Mouse (Mus musculus): Measurements from ENCODE around the gene Gpd1l. TPM values are rescaled to one million over a fixed set of nuclear protein-coding genes. Genes with fewer than 3 reads are reported as not detected.

Gene Gpd1l
- polyA plus RNA-seq, 1 experiment from 2014 or later = 19.5 TPM

- Histone ChIP-seq H3K27ac (ENCODE audit: low read length) (no peak overlapping the region), H3K4me3 (ENCODE audit: low read length) (no peak overlapping the region), H3K36me3 (ENCODE audit: control insufficient read depth, insufficient read depth) (no peaks in the 10 kb centered on the region), H3K4me2 (ENCODE audit: low read depth, low read length) (no peak overlapping the region), H3K9me3 (replicated peaks; ENCODE audit: control insufficient read depth, low read length) (no peaks in the 10 kb centered on the region), H3K27me3 (ENCODE audit: control insufficient read depth, insufficient read depth, low read length) (no peaks in the 10 kb centered on the region), H3K4me1 (ENCODE audit: control insufficient read depth, insufficient read depth, low read length) (no peaks in the 10 kb centered on the region), H3K9ac (ENCODE audit: low read length) (no peak overlapping the region)
- no peak for ATAC-seq (replicated peaks; ENCODE audit: extremely low read depth, insufficient read depth, low FRiP score)
- 27% methylated on average over 8 of the region's 8 CpGs for WGBS
Measured at GRCm38 (mm10) chr9:114885991-114886662, 47.7 kb downstream of the Gpd1l start.

- no peak overlapping the region for H3K27ac ChIP-seq (ENCODE audit: low read length)
Measured at GRCm38 (mm10) chr9:114885564-114885963, 48.2 kb downstream of the Gpd1l start.

GRCm38 (mm10) chr9:114881977-114882376 is 51.8 kb downstream of the Gpd1l start:
- ATAC-seq (replicated peaks; ENCODE audit: extremely low read depth, insufficient read depth, low FRiP score) = no peak
- no peaks in the 10 kb centered on the region for H3K27me3 ChIP-seq (ENCODE audit: control insufficient read depth, insufficient read depth, low read length)
- H3K4me1 ChIP-seq (ENCODE audit: control insufficient read depth, insufficient read depth, low read length) = no peaks in the 10 kb centered on the region
- 62% methylated on average over 2 of the region's 2 CpGs for WGBS
- H3K4me2 ChIP-seq (ENCODE audit: low read depth, low read length) = no peak overlapping the region
- H3K9ac ChIP-seq (ENCODE audit: low read length) = no peak overlapping the region
- H3K36me3 ChIP-seq (ENCODE audit: control insufficient read depth, insufficient read depth) = no peaks in the 10 kb centered on the region
- H3K4me3 ChIP-seq (ENCODE audit: low read length) = no peak overlapping the region
- no peak overlapping the region for H3K27ac ChIP-seq (ENCODE audit: low read length)
- H3K9me3 ChIP-seq (replicated peaks; ENCODE audit: control insufficient read depth, low read length) = no peaks in the 10 kb centered on the region

More at GRCm38 (mm10) chr9:114885564-114885963, 48.2 kb downstream of the Gpd1l start:
- no peak overlapping the region for H3K4me3 ChIP-seq (ENCODE audit: low read length)
- H3K4me2 ChIP-seq (ENCODE audit: low read depth, low read length) = no peak overlapping the region
- no peaks in the 10 kb centered on the region for H3K27me3 ChIP-seq (ENCODE audit: control insufficient read depth, insufficient read depth, low read length)
- 70% methylated on average over 4 of the region's 4 CpGs for WGBS
- no peaks in the 10 kb centered on the region for H3K4me1 ChIP-seq (ENCODE audit: control insufficient read depth, insufficient read depth, low read length)
- H3K9ac ChIP-seq (ENCODE audit: low read length) = no peak overlapping the region
- ATAC-seq (replicated peaks; ENCODE audit: extremely low read depth, insufficient read depth, low FRiP score) = no peak
- H3K9me3 ChIP-seq (replicated peaks; ENCODE audit: control insufficient read depth, low read length) = no peaks in the 10 kb centered on the region
- H3K36me3 ChIP-seq (ENCODE audit: control insufficient read depth, insufficient read depth) = no peaks in the 10 kb centered on the region

- 52% methylated on average over 11 of the region's 11 CpGs for WGBS
- Histone ChIP-seq H3K9me3 (replicated peaks; ENCODE audit: control insufficient read depth, low read length) (no peaks in the 10 kb centered on the region), H3K4me1 (ENCODE audit: control insufficient read depth, insufficient read depth, low read length) (no peaks in the 10 kb centered on the region), H3K9ac (ENCODE audit: low read length) (no peak overlapping the region), H3K27me3 (ENCODE audit: control insufficient read depth, insufficient read depth, low read length) (no peaks in the 10 kb centered on the region), H3K4me3 (ENCODE audit: low read length) (no peak overlapping the region), H3K27ac (ENCODE audit: low read length) (no peak overlapping the region), H3K36me3 (ENCODE audit: control insufficient read depth, insufficient read depth) (no peaks in the 10 kb centered on the region), H3K4me2 (ENCODE audit: low read depth, low read length) (no peak overlapping the region)
- no peak for ATAC-seq (replicated peaks; ENCODE audit: extremely low read depth, insufficient read depth, low FRiP score)
Measured at GRCm38 (mm10) chr9:114855327-114855726, 78.5 kb downstream of the Gpd1l start.

- H3K4me2 ChIP-seq (ENCODE audit: low read depth, low read length) = no peak overlapping the region
- no peaks in the 10 kb centered on the region for H3K36me3 ChIP-seq (ENCODE audit: control insufficient read depth, insufficient read depth)
- H3K4me1 ChIP-seq (ENCODE audit: control insufficient read depth, insufficient read depth, low read length) = no peaks in the 10 kb centered on the region
- no peak overlapping the region for H3K9ac ChIP-seq (ENCODE audit: low read length)
- WGBS = 66% methylated on average over 9 of the region's 9 CpGs
- H3K9me3 ChIP-seq (replicated peaks; ENCODE audit: control insufficient read depth, low read length) = no peaks in the 10 kb centered on the region
- no peak overlapping the region for H3K4me3 ChIP-seq (ENCODE audit: low read length)
- H3K27me3 ChIP-seq (ENCODE audit: control insufficient read depth, insufficient read depth, low read length) = no peaks in the 10 kb centered on the region
- ATAC-seq (replicated peaks; ENCODE audit: extremely low read depth, insufficient read depth, low FRiP score) = no peak
- H3K27ac ChIP-seq (ENCODE audit: low read length) = no peak overlapping the region
Measured at GRCm38 (mm10) chr9:114854686-114855085, 79.1 kb downstream of the Gpd1l start.

- Histone ChIP-seq H3K27ac (ENCODE audit: low read length) (no peak overlapping the region), H3K4me1 (ENCODE audit: control insufficient read depth, insufficient read depth, low read length) (no peaks in the 10 kb centered on the region), H3K27me3 (ENCODE audit: control insufficient read depth, insufficient read depth, low read length) (no peaks in the 10 kb centered on the region), H3K4me2 (ENCODE audit: low read depth, low read length) (no peak overlapping the region), H3K9me3 (replicated peaks; ENCODE audit: control insufficient read depth, low read length) (no peaks in the 10 kb centered on the region), H3K9ac (ENCODE audit: low read length) (no peak overlapping the region), H3K36me3 (ENCODE audit: control insufficient read depth, insufficient read depth) (no peaks in the 10 kb centered on the region), H3K4me3 (ENCODE audit: low read length) (no peak overlapping the region)
- 81% methylated on average over 15 of the region's 15 CpGs for WGBS
- ATAC-seq (replicated peaks; ENCODE audit: extremely low read depth, insufficient read depth, low FRiP score) = no peak
Measured at GRCm38 (mm10) chr9:114853336-114853735, 80.5 kb downstream of the Gpd1l start.

GRCm38 (mm10) chr9:114851419-114852190 is 82.2 kb downstream of the Gpd1l start:
- ATAC-seq (replicated peaks; ENCODE audit: extremely low read depth, insufficient read depth, low FRiP score) = peak; percentile 41
- Histone ChIP-seq H3K4me2 (ENCODE audit: low read depth, low read length) (no peak overlapping the region), H3K4me1 (ENCODE audit: control insufficient read depth, insufficient read depth, low read length) (no peaks in the 10 kb centered on the region), H3K9me3 (replicated peaks; ENCODE audit: control insufficient read depth, low read length) (no peaks in the 10 kb centered on the region), H3K9ac (ENCODE audit: low read length) (no peak overlapping the region), H3K36me3 (ENCODE audit: control insufficient read depth, insufficient read depth) (no peaks in the 10 kb centered on the region), H3K4me3 (ENCODE audit: low read length) (no peak overlapping the region), H3K27ac (ENCODE audit: low read length) (no peak overlapping the region), H3K27me3 (ENCODE audit: control insufficient read depth, insufficient read depth, low read length) (no peaks in the 10 kb centered on the region)
- WGBS = 56% methylated on average over 8 of the region's 8 CpGs

Other genes starting within 250 kb of the Gpd1l start
- gene Dync1li1, start 245.2 kb downstream of the Gpd1l start, polyA plus RNA-seq (2015; fragmentation: Nextera tagmentation; extraction: Ambion mirVana) = 69.2 and 76.0 TPM in 2 replicates
- gene Cmtm6, start 202.9 kb downstream of the Gpd1l start, polyA plus RNA-seq (2015; fragmentation: Nextera tagmentation; extraction: Ambion mirVana) = 51.0 and 51.6 TPM in 2 replicates
- gene Cmtm7, start 152.1 kb downstream of the Gpd1l start, polyA plus RNA-seq (2015; fragmentation: Nextera tagmentation; extraction: Ambion mirVana) = 130 and 138 TPM in 2 replicates
- 16.0 and 25.0 TPM in 2 replicates for gene Cmtm8, start 89.8 kb downstream of the Gpd1l start, polyA plus RNA-seq (2015; fragmentation: Nextera tagmentation; extraction: Ambion mirVana)
- gene Osbpl10, start 44.6 kb upstream of the Gpd1l start, polyA plus RNA-seq (2015; fragmentation: Nextera tagmentation; extraction: Ambion mirVana) = 3.5 and 5.1 TPM in 2 replicates
- gene Rps27rt, start 48.8 kb upstream of the Gpd1l start, polyA plus RNA-seq (2015; fragmentation: Nextera tagmentation; extraction: Ambion mirVana) = 125 and 458 TPM in 2 replicates

Measured in heart, embryonic 16.5 days (tissue).